Mouse (Mus musculus) MEL (cell line): ENCODE measurements around the gene Coq10b.

Experiments
- CHD1 ChIP-seq: IDR thresholded peaks from 2 replicates; pipeline ENCODE4 v1.6.1; 2012; ENCODE audit warnings: low read depth, mild to moderate bottlenecking, inconsistent platforms, low read length, improper control_type of control experiment
- CTCF ChIP-seq, 3 experiments: IDR thresholded peaks in 2 of 3; conservative IDR thresholded peaks in 1 of 3; 2 replicates each; pipeline ENCODE4 v1.5.1; 2011 to 2012; ENCODE audit warnings: low read length in 3 of 3, low read depth in 2 of 3, mild to moderate bottlenecking in 2 of 3, improper control_type of control experiment in 1 of 3, inconsistent platforms in 1 of 3, mixed read lengths in 1 of 3, moderate library complexity in 1 of 3; ENCODE audit not compliant: control insufficient read depth in 1 of 3, insufficient read depth in 1 of 3, poor library complexity in 1 of 3, severe bottlenecking in 1 of 3
- EP300 ChIP-seq, 2 experiments: IDR thresholded peaks; 2 replicates each; pipeline ENCODE4 v1.6.1; 2011; ENCODE audit warnings: improper control_type of control experiment in 2 of 2, low read length in 2 of 2, low read depth in 1 of 2, mild to moderate bottlenecking in 1 of 2
- HCFC1 ChIP-seq: IDR thresholded peaks from 2 replicates; pipeline ENCODE4 v1.6.1; 2012; ENCODE audit warnings: low read depth, mild to moderate bottlenecking, inconsistent platforms, low read length, improper control_type of control experiment, moderate library complexity
- MAX ChIP-seq: IDR thresholded peaks from 2 replicates; pipeline ENCODE4 v1.6.1; 2011; ENCODE audit warnings: low read length, improper control_type of control experiment
- POLR2A ChIP-seq, 2 experiments: IDR thresholded peaks; 2 replicates each; pipeline ENCODE4 v1.6.1; 2011 to 2012; ENCODE audit warnings: low read length in 2 of 2, mild to moderate bottlenecking in 2 of 2, control low read depth in 1 of 2, improper control_type of control experiment in 1 of 2, low read depth in 1 of 2, moderate library complexity in 1 of 2; ENCODE audit not compliant: control insufficient read depth in 1 of 2, insufficient read depth in 1 of 2, poor library complexity in 1 of 2
- TAL1 ChIP-seq: IDR thresholded peaks from 2 replicates; pipeline ENCODE4 v1.6.1; 2012; ENCODE audit warnings: mild to moderate bottlenecking, inconsistent platforms, low read length, moderate library complexity, mixed read lengths
- ZNF384 ChIP-seq: IDR thresholded peaks from 2 replicates; pipeline ENCODE4 v1.6.1; 2012; ENCODE audit warnings: low read depth, mild to moderate bottlenecking, inconsistent platforms, low read length, improper control_type of control experiment

DNA sequence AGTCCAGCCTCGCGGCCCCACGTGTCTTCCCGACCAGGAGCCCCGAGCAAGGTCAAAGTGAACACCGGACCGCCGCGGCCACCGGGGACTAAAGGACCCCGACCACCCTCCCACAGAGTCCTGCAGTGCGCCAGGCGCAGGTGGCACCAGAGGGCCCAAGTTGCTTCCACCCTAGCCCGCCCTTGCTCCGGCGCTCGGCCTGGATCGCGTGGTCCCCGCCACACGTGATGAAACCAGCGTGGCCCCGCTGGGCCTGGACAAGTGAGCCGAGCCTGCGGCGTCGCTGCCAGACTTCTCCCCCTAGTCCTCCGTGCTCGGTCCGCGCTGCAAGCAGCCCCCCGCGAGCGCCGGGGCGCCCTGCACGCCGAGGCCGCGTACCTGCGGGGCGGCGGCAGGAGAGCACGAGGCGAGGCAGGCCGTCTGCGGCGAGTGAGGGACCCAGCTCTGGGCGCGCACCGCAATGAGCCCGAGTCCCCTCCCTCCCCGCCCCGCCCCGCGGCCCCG is 34.9 kb downstream of the Coq10b start:
- peak; percentile 61 to 68; a peak in 2 of 4 replicates for TF ChIP-seq POLR2A (IDR thresholded peaks at IDR 0.05; ENCODE audit: control insufficient read depth in 1 of 2, insufficient read depth in 1 of 2, low read depth in 1 of 2, low read length in 2 of 2, poor library complexity in 1 of 2)
- TF ChIP-seq CTCF (IDR thresholded peaks at IDR 0.05 in 2 of 3, conservative IDR thresholded peaks at IDR 0.05 in 1 of 3; ENCODE audit: control insufficient read depth in 1 of 3, insufficient read depth in 1 of 3, low read depth in 2 of 3, low read length in 3 of 3, poor library complexity in 1 of 3, severe bottlenecking in 1 of 3) = no peak
- peak; percentile 91 for TF ChIP-seq MAX
- TF ChIP-seq TAL1 = no peak
- no peak for TF ChIP-seq HCFC1
- no peak for TF ChIP-seq ZNF384
- TF ChIP-seq CHD1 = 0 out of 2 replicates have a peak, but pooled peaks have one; percentile 19
- TF ChIP-seq EP300 (IDR thresholded peaks at IDR 0.05; ENCODE audit: low read depth in 1 of 2, low read length in 2 of 2) = no peak; a peak in 1 of 4 replicates
